Mouse (Mus musculus) left cerebral cortex, adult 18-20 months (tissue): ENCODE results near the gene Llph. TPM values are rescaled to one million over a fixed set of nuclear protein-coding genes. Genes with fewer than 3 reads are reported as not detected.
A peak's percentile ranks its signal among the peaks of the same experiment; 100 is the strongest.

Experiments
- DNase-seq, 2 experiments: peaks; one replicate each; pipeline ENCODE4 v3.0.0; 2021 to 2022; ENCODE audit warnings: low spot score in 2 of 2, mixed read lengths in 1 of 2
- long read RNA-seq, 2 experiments: library from polyadenylated mRNA; stranded (forward); transcript quantifications; one replicate each; pipeline ENCODE4 v2.0.0; 2021
- total RNA-seq, 2 experiments: library from RNA; stranded (reverse); gene quantifications; 2 replicates each; pipeline ENCODE4 v1.2.3; 2021

Llph gene
- total RNA-seq: 10 to 100 TPM; 20.0 to 22.2 TPM
- long read RNA-seq, experiment 1, transcript Llph-201 (3 exons, 1,664 nt): major isoform, 24 of 37 reads
- long read RNA-seq, experiment 1, transcript Llph-202 (3 exons, 1,463 nt): minor isoform, 8 of 37 reads
- long read RNA-seq, experiment 1, partial matches to known transcripts: 4 of 37 reads
- long read RNA-seq, experiment 1, other reads (novel, unspliced or antisense): 1 of 37 reads
- long read RNA-seq, experiment 2, transcript Llph-201 (3 exons, 1,664 nt): major isoform, 41 of 52 reads
- long read RNA-seq, experiment 2, transcript Llph-202 (3 exons, 1,463 nt): minor isoform, 11 of 52 reads
- long read RNA-seq, experiment 2, partial matches to known transcripts: 0 of 52 reads
- long read RNA-seq, experiment 2, other reads (novel, unspliced or antisense): 0 of 52 reads

GRCm38 (mm10) chr10:120226871-120227661, at the start of gene Llph:
Llph (plus strand) TSS chr10:120227070.
- DNase-seq: peak; percentile 86 to 90

GRCm38 (mm10) chr10:120182887-120183286, 44.0 kb upstream of the Llph start:
- no peak for DNase-seq

- DNase-seq: no peak
Observed at GRCm38 (mm10) chr10:120183342-120183741, 43.5 kb upstream of the Llph start.

- DNase-seq: no peak
Observed at GRCm38 (mm10) chr10:120188513-120188912, 38.4 kb upstream of the Llph start.

- no peak for DNase-seq
Observed at GRCm38 (mm10) chr10:120189276-120189675, 37.6 kb upstream of the Llph start.

- DNase-seq: no peak
Observed at GRCm38 (mm10) chr10:120189782-120190181, 37.1 kb upstream of the Llph start.

GRCm38 (mm10) chr10:120191165-120191564, 35.7 kb upstream of the Llph start:
- DNase-seq: no peak

GRCm38 (mm10) chr10:120192278-120192677, 34.6 kb upstream of the Llph start:
- no peak for DNase-seq

- DNase-seq: no peak
Observed at GRCm38 (mm10) chr10:120193255-120193654, 33.6 kb upstream of the Llph start.

GRCm38 (mm10) chr10:120197061-120197835, 29.6 kb upstream of the Llph start:
- DNase-seq: peak in 1 of 2 experiments; percentile 7

GRCm38 (mm10) chr10:120201131-120201921, 25.5 kb upstream of the Llph start, which contains the start of gene Tmbim4:
Tmbim4 (plus strand) TSS chr10:120201590.
- peak in 1 of 2 experiments; percentile 19 for DNase-seq

- DNase-seq: peak; percentile 80 to 86
Observed at GRCm38 (mm10) chr10:120201961-120202402, 24.9 kb upstream of the Llph start, which contains the start of gene Irak3. Irak3 (minus strand) TSS chr10:120202130.

- no peak for DNase-seq
Observed at GRCm38 (mm10) chr10:120202467-120203250, 24.2 kb upstream of the Llph start.

GRCm38 (mm10) chr10:120204591-120205210, 22.2 kb upstream of the Llph start:
- DNase-seq: no peak

GRCm38 (mm10) chr10:120208015-120208414, 18.9 kb upstream of the Llph start:
- no peak for DNase-seq

GRCm38 (mm10) chr10:120208575-120209538, 18.0 kb upstream of the Llph start:
- peak; percentile 92 to 93 for DNase-seq

GRCm38 (mm10) chr10:120209539-120209925, 17.3 kb upstream of the Llph start:
- DNase-seq: no peak

GRCm38 (mm10) chr10:120210096-120210495, 16.8 kb upstream of the Llph start:
- DNase-seq: no peak
